Mouse (Mus musculus) bone marrow, adult 2 months (tissue): ENCODE results near the gene Magix.

Experiments
- CTCF ChIP-seq: fragments of 200-500 bp; IDR thresholded peaks from 2 replicates; pipeline ENCODE4 v1.5.1; 2011; ENCODE audit warnings: low read length, control low read depth; ENCODE audit not compliant: control insufficient read depth, insufficient read depth
- POLR2A ChIP-seq: fragments of 200-500 bp; IDR thresholded peaks from 2 replicates; pipeline ENCODE4 v1.6.1; 2011; ENCODE audit warnings: low read depth, mild to moderate bottlenecking, control low read depth, low read length, borderline replicate concordance; ENCODE audit not compliant: control insufficient read depth

DNA sequence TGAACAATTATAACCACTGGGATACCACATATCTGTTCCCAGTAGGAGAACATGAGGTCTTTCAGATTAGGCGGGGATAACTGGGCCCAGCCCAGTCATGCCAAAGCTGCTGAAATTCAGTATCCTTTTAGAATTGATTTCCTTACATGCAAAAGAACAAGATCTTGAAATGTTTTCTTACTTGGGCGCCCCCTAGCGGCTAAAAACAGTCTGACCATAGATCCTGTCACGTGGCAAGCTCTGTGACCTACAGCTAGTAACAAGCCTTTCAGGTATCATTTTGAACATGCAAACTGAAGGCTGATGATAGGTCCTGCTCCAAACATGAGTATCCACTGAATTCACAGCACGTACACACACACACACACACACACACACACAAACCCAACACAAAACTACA, 35.7 kb downstream of the Magix start:
- TF ChIP-seq POLR2A: no peak
- peak; percentile 43 for TF ChIP-seq CTCF
